Mouse (Mus musculus): ENCODE results near the gene Dclk3. TPM values are rescaled to one million over a fixed set of nuclear protein-coding genes. Genes with fewer than 3 reads are reported as not detected.

The Dclk3 gene
- polyA plus RNA-seq, 1 experiment from 2014 or later: 0.07 TPM

GRCm38 (mm10) chr9:111465666-111466065 is 26.8 kb downstream of the Dclk3 start:
- H3K4me3 ChIP-seq (ENCODE audit: low read depth, low read length): no peak overlapping the region
- 87% methylated on average over 6 of the region's 6 CpGs for WGBS
- no peak overlapping the region for H3K9ac ChIP-seq (ENCODE audit: low read depth, low read length)

GRCm38 (mm10) chr9:111473686-111474457 is 35.0 kb downstream of the Dclk3 start:
- Histone ChIP-seq H3K4me1 (replicated peaks; ENCODE audit: control insufficient read depth, insufficient read depth, low read length) (no peaks in the 10 kb centered on the region), H3K36me3 (ENCODE audit: control insufficient read depth, insufficient read depth, low read length) (no peaks in the 10 kb centered on the region), H3K4me3 (ENCODE audit: low read depth, low read length) (no peak overlapping the region), H3K9me3 (ENCODE audit: control insufficient read depth, low read length) (no peaks in the 10 kb centered on the region), H3K27ac (ENCODE audit: low read depth, low read length) (no peak overlapping the region), H3K9ac (ENCODE audit: low read depth, low read length) (no peak overlapping the region), H3K4me2 (no peak overlapping the region), H3K27me3 (replicated peaks; ENCODE audit: control insufficient read depth, insufficient read depth, low read length) (no peaks in the 10 kb centered on the region)
- WGBS: 79% methylated on average over 21 of the region's 21 CpGs
- DNase-seq (ENCODE audit: low spot score) (no peak), ATAC-seq (replicated peaks; ENCODE audit: low FRiP score) (no peak)

More at GRCm38 (mm10) chr9:111465666-111466065, 26.8 kb downstream of the Dclk3 start:
- ATAC-seq (replicated peaks; ENCODE audit: low FRiP score) (no peak), DNase-seq (ENCODE audit: low spot score) (no peak)
- Histone ChIP-seq H3K36me3 (ENCODE audit: control insufficient read depth, insufficient read depth, low read length) (no peaks in the 10 kb centered on the region), H3K27ac (ENCODE audit: low read depth, low read length) (no peak overlapping the region), H3K4me1 (replicated peaks; ENCODE audit: control insufficient read depth, insufficient read depth, low read length) (no peaks in the 10 kb centered on the region), H3K9me3 (ENCODE audit: control insufficient read depth, low read length) (no peaks in the 10 kb centered on the region), H3K4me2 (no peak overlapping the region), H3K27me3 (replicated peaks; ENCODE audit: control insufficient read depth, insufficient read depth, low read length) (no peaks in the 10 kb centered on the region)

DNA sequence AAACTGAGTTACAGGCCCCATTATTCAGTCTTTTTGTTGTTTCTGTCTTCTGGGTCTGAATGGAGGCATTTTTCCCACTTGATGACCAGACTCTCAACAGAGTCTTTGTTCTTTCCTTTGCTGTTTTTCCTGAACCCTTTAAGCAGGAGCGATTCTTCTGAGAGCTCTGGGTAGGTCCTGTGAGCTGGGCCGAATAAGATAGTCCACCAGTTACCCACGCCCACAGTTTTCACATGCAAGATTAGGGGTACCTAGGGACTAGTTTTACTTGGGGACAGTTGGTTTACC is 35.5 kb downstream of the Dclk3 start:
- no peaks in the 10 kb centered on the region for H3K36me3 ChIP-seq (ENCODE audit: control insufficient read depth, insufficient read depth, low read length)
- H3K4me1 ChIP-seq (replicated peaks; ENCODE audit: control insufficient read depth, insufficient read depth, low read length): no peaks in the 10 kb centered on the region
- H3K4me2 ChIP-seq: no peak overlapping the region
- H3K9ac ChIP-seq (ENCODE audit: low read depth, low read length): no peak overlapping the region
- no peaks in the 10 kb centered on the region for H3K9me3 ChIP-seq (ENCODE audit: control insufficient read depth, low read length)
- H3K4me3 ChIP-seq (ENCODE audit: low read depth, low read length): no peak overlapping the region
- no peak overlapping the region for H3K27ac ChIP-seq (ENCODE audit: low read depth, low read length)
- no peaks in the 10 kb centered on the region for H3K27me3 ChIP-seq (replicated peaks; ENCODE audit: control insufficient read depth, insufficient read depth, low read length)
- ATAC-seq (replicated peaks; ENCODE audit: low FRiP score) (no peak), DNase-seq (ENCODE audit: low spot score) (no peak)
- WGBS: 75% methylated on average over 3 of the region's 3 CpGs

DNA sequence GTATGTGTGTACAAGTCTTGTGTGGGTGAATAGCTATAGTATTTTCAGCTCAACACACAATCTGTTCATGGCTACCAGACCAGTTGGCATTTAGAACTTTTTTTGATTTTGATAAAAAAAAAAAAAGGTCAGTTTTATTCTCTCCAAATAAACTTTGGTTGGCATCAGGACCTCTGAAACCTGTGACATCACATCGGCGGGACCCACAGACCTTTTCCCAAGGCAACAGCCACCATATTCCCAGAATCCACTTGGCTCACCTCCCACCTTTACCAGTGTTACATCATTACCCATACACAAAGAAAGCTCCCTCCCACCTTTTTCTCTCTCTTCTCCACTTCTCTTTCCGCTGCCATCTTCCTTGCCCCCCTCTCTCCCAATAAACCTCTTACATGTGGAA is 36.4 kb downstream of the Dclk3 start:
- no peak overlapping the region for H3K4me2 ChIP-seq
- H3K36me3 ChIP-seq (ENCODE audit: control insufficient read depth, insufficient read depth, low read length): no peaks in the 10 kb centered on the region
- H3K27me3 ChIP-seq (replicated peaks; ENCODE audit: control insufficient read depth, insufficient read depth, low read length): no peaks in the 10 kb centered on the region
- H3K9me3 ChIP-seq (ENCODE audit: control insufficient read depth, low read length): no peaks in the 10 kb centered on the region
- no peak overlapping the region for H3K4me3 ChIP-seq (ENCODE audit: low read depth, low read length)
- no peak overlapping the region for H3K27ac ChIP-seq (ENCODE audit: low read depth, low read length)
- ATAC-seq (replicated peaks; ENCODE audit: low FRiP score): no peak
- no peak overlapping the region for H3K9ac ChIP-seq (ENCODE audit: low read depth, low read length)
- no peaks in the 10 kb centered on the region for H3K4me1 ChIP-seq (replicated peaks; ENCODE audit: control insufficient read depth, insufficient read depth, low read length)
- 87% methylated on average over 3 of the region's 3 CpGs for whole genome bisulfite sequencing
- DNase-seq (ENCODE audit: low spot score): no peak

DNA sequence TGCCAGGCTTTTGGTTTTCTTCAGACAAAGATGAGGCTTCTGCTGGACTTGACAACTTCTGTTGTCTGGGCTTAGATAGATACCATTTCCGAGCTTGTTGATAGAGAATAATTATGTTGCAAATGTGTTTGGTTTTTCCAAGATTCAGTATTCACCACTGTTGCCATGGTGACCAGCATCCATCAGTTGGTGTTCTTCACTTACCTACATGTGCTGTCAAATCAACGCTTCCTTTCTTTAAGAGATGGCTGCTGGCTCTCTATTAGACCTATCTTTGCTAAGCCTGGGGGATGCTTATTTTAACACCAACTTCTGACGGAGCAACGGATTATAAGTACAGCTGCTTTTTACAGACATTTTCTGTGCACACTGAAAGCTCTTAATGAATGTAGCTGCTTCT is 37.1 kb downstream of the Dclk3 start:
- no peak overlapping the region for H3K27ac ChIP-seq (ENCODE audit: low read depth, low read length)
- no peak overlapping the region for H3K9ac ChIP-seq (ENCODE audit: low read depth, low read length)
- WGBS: 76% methylated on average over 4 of the region's 4 CpGs
- H3K4me2 ChIP-seq: no peak overlapping the region
- no peaks in the 10 kb centered on the region for H3K4me1 ChIP-seq (replicated peaks; ENCODE audit: control insufficient read depth, insufficient read depth, low read length)
- ATAC-seq (replicated peaks; ENCODE audit: low FRiP score) (no peak), DNase-seq (ENCODE audit: low spot score) (no peak)
- H3K36me3 ChIP-seq (ENCODE audit: control insufficient read depth, insufficient read depth, low read length): no peaks in the 10 kb centered on the region
- no peak overlapping the region for H3K4me3 ChIP-seq (ENCODE audit: low read depth, low read length)
- H3K9me3 ChIP-seq (ENCODE audit: control insufficient read depth, low read length): no peaks in the 10 kb centered on the region
- no peaks in the 10 kb centered on the region for H3K27me3 ChIP-seq (replicated peaks; ENCODE audit: control insufficient read depth, insufficient read depth, low read length)

DNA sequence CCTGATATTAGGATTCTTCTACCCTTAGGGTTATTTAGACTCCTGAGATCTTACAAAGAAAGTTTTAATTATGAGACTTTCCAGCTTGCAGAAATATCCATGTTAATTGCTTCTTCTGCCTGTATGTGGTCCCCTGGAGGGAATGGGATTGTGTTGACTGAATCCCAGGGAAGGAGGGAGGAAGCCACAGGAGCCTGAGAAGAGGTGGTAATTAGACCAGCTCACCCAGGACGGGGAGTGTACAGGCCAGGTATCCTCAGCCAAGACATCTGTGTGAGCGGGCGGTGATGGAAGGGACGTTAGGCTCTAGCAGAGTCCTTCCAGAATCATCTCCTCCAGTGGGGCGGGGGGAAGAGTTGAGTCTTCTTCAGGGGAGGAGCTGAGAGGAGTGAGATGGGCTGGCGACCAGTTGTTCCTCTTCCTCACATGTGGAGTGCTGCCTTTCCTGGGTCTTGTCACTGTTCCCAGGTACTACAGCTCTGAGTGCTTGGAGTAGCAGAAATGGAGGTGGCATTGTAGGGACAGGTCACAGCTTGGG is 37.7 kb downstream of the Dclk3 start:
- no peaks in the 10 kb centered on the region for H3K4me1 ChIP-seq (replicated peaks; ENCODE audit: control insufficient read depth, insufficient read depth, low read length)
- DNase-seq (ENCODE audit: low spot score) (no peak), ATAC-seq (replicated peaks; ENCODE audit: low FRiP score) (no peak)
- H3K36me3 ChIP-seq (ENCODE audit: control insufficient read depth, insufficient read depth, low read length): no peaks in the 10 kb centered on the region
- no peak overlapping the region for H3K9ac ChIP-seq (ENCODE audit: low read depth, low read length)
- H3K27me3 ChIP-seq (replicated peaks; ENCODE audit: control insufficient read depth, insufficient read depth, low read length): no peaks in the 10 kb centered on the region
- H3K4me2 ChIP-seq: no peak overlapping the region
- 70% methylated on average over 6 of the region's 6 CpGs for WGBS
- no peak overlapping the region for H3K27ac ChIP-seq (ENCODE audit: low read depth, low read length)
- H3K4me3 ChIP-seq (ENCODE audit: low read depth, low read length): no peak overlapping the region
- no peaks in the 10 kb centered on the region for H3K9me3 ChIP-seq (ENCODE audit: control insufficient read depth, low read length)

GRCm38 (mm10) chr9:111478853-111479490 is 40.1 kb downstream of the Dclk3 start:
- Histone ChIP-seq H3K4me3 (ENCODE audit: low read depth, low read length) (no peak overlapping the region), H3K4me2 (no peak overlapping the region), H3K9ac (ENCODE audit: low read depth, low read length) (no peak overlapping the region), H3K36me3 (ENCODE audit: control insufficient read depth, insufficient read depth, low read length) (no peaks in the 10 kb centered on the region), H3K27ac (ENCODE audit: low read depth, low read length) (no peak overlapping the region), H3K9me3 (ENCODE audit: control insufficient read depth, low read length) (no peaks in the 10 kb centered on the region), H3K4me1 (replicated peaks; ENCODE audit: control insufficient read depth, insufficient read depth, low read length) (no peaks in the 10 kb centered on the region), H3K27me3 (replicated peaks; ENCODE audit: control insufficient read depth, insufficient read depth, low read length) (no peaks in the 10 kb centered on the region)
- DNase-seq (ENCODE audit: low spot score) (no peak), ATAC-seq (replicated peaks; ENCODE audit: low FRiP score) (no peak)
- 59% methylated on average over 7 of the region's 7 CpGs for WGBS

DNA sequence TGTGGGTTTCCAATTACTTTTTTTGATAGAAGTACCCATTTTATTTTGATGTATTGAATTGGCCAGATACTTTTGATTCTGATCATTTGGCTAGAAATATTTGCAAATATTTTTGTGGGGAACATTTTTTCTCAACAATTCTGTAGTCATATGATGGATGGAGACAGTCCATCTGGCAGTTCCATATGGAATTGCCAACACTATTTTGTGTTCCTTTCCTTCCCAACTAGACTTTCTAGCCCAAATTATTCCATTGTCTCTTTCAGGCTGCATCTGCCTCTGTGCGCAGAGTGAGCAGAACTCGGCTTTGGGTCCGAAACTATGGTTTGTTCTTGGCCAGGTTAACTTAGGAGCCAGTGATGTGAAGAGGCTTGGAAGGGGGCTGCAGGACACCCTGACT is 42.1 kb downstream of the Dclk3 start:
- Histone ChIP-seq H3K27me3 (replicated peaks; ENCODE audit: control insufficient read depth, insufficient read depth, low read length) (no peaks in the 10 kb centered on the region), H3K27ac (ENCODE audit: low read depth, low read length) (no peak overlapping the region), H3K9me3 (ENCODE audit: control insufficient read depth, low read length) (no peaks in the 10 kb centered on the region), H3K4me2 (no peak overlapping the region), H3K36me3 (ENCODE audit: control insufficient read depth, insufficient read depth, low read length) (no peaks in the 10 kb centered on the region), H3K4me1 (replicated peaks; ENCODE audit: control insufficient read depth, insufficient read depth, low read length) (no peaks in the 10 kb centered on the region), H3K4me3 (ENCODE audit: low read depth, low read length) (no peak overlapping the region), H3K9ac (ENCODE audit: low read depth, low read length) (no peak overlapping the region)
- DNase-seq (ENCODE audit: low spot score) (no peak), ATAC-seq (replicated peaks; ENCODE audit: low FRiP score) (no peak)
- WGBS: 79% methylated on average over 3 of the region's 3 CpGs
